Mouse (Mus musculus) neural tube, embryonic 12.5 days (tissue): ENCODE measurements around the gene Sox11. TPM values are rescaled to one million over a fixed set of nuclear protein-coding genes. Genes with fewer than 3 reads are reported as not detected.
A peak's percentile ranks its signal among the peaks of the same experiment; 100 is the strongest.

Experiments
- ATAC-seq: fragments of 200-750 bp; cut with Nextera tagmentation; 2 replicates; pipeline ENCODE4 v1.8.0; 2017; ENCODE audit warnings: low read depth, mild to moderate bottlenecking, moderate TSS enrichment, moderate library complexity; ENCODE audit not compliant: low FRiP score
- H3K27ac ChIP-seq: fragments of 300-500 bp; sonication (generic); 2 replicates; pipeline ENCODE4 v1.5.1; 2016
- H3K27me3 ChIP-seq: fragments of 300-500 bp; sonication (generic); replicated peaks from 2 replicates; pipeline ENCODE4 v1.6.1; 2016; ENCODE audit warnings: mild to moderate bottlenecking
- H3K36me3 ChIP-seq: fragments of 300-500 bp; sonication (generic); 2 replicates; pipeline ENCODE4 v1.6.1; 2016; ENCODE audit warnings: mild to moderate bottlenecking
- H3K4me1 ChIP-seq: fragments of 300-500 bp; sonication (generic); 2 replicates; pipeline ENCODE4 v1.6.1; 2016
- H3K4me2 ChIP-seq: fragments of 300-500 bp; sonication (generic); replicated peaks from 2 replicates; pipeline ENCODE4 v1.6.1; 2016; ENCODE audit warnings: mild to moderate bottlenecking
- H3K4me3 ChIP-seq: fragments of 300-500 bp; sonication (generic); 2 replicates; pipeline ENCODE4 v1.5.1; 2016
- H3K9ac ChIP-seq: fragments of 300-500 bp; sonication (generic); 2 replicates; pipeline ENCODE4 v1.6.1; 2016; ENCODE audit warnings: mild to moderate bottlenecking
- H3K9me3 ChIP-seq: fragments of 300-500 bp; sonication (generic); 2 replicates; pipeline ENCODE4 v1.6.1; 2016; ENCODE audit warnings: mild to moderate bottlenecking
- WGBS: fragments of 180-500 bp; shearing (Covaris S2); methylation state at CpG from one replicate; pipeline ENCODE4 v1.1.7; 2016; 5-methylcytosine and 5-hydroxymethylcytosine counted together
- polyA plus RNA-seq: library from polyadenylated mRNA; unstranded; fragments of >200 nt; fragmentation: Nextera tagmentation; extraction: Ambion mirVana; gene quantifications from 2 replicates; pipeline ENCODE4 v1.2.1, GENCODE M21; 2016

Sox11 gene
- polyA plus RNA-seq, 1 experiment from 2014 or later, result 584 TPM

DNA sequence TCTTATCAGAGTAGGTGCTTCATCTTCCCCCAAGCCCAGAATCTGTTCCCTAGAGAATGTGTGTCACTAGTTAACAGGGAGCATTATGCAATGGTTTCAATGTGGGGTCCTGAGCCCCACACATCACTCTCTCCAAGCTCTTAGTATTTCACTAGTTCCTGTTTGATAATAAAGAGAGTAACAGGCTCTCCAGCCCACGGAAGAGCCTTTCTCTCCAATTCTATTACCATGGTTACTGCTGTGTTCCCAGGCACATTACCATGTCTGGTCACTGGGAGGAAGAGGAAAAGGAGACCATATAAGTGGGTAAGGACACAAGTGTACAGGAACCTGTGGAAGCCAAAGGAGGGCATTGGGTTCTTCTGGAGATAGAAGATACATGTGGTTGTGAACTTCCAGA, 19.0 kb downstream of the Sox11 start:
- no peak for ATAC-seq

DNA sequence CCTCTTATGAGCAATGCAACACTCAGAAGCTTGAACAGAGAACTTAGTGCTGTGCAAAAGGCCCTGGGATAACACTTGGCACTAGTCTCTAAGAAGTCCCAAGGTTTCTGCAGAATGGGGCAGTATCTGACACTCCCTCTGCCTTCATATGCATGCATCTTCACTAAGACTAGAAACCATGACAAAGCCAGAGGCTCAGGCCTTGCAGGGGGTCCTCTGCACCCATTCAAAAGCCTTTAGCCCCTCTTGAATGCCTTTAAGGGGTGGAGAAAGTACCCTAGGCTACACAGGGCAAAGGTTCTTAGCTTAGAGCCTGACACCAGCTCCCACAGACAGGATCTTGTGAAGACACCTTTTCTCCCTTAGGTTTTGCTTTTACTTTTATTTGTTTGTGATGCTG, 21.7 kb downstream of the Sox11 start:
- Histone ChIP-seq H3K4me3 (no peak overlapping the region), H3K27me3 (no peaks in the 10 kb centered on the region), H3K27ac (no peak overlapping the region), H3K36me3 (no peaks in the 10 kb centered on the region), H3K4me2 (no peak overlapping the region), H3K9me3 (no peaks in the 10 kb centered on the region), H3K4me1 (no peaks in the 10 kb centered on the region), H3K9ac (no peak overlapping the region)
- no peak for ATAC-seq

More for the DNA sequence above, 19.0 kb downstream of the Sox11 start:
- H3K9ac ChIP-seq, result no peak overlapping the region
- WGBS, result 63% methylated on average over 1 of the region's 1 CpGs
- no peak overlapping the region for H3K4me2 ChIP-seq
- no peak overlapping the region for H3K4me3 ChIP-seq
- H3K4me1 ChIP-seq, result no peaks in the 10 kb centered on the region
- no peaks in the 10 kb centered on the region for H3K9me3 ChIP-seq
- H3K27ac ChIP-seq, result no peak overlapping the region
- H3K36me3 ChIP-seq, result no peaks in the 10 kb centered on the region
- H3K27me3 ChIP-seq, result no peaks in the 10 kb centered on the region

DNA sequence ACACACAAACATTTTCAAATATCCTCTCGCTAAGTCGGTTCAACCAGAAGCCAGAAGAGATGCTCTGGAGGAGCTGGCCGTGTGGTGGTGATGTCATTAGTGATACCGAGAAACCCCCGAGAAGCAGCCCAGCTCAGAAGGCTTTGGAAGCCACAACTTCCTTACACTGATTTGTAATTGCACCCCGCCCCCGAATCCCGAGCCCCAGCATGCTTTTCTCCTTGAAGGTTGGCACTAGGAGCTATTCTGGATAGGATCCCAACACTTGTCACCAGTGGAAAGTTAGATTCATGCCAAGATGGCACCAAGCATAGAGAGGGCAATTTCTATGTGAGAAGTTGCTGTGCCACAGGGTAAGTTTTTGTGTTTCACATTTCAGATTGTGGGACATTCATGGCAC, 29.4 kb downstream of the Sox11 start:
- no peak for ATAC-seq
- H3K9ac ChIP-seq, result no peak overlapping the region
- H3K9me3 ChIP-seq, result no peaks in the 10 kb centered on the region
- peaks cover 20% of the 10 kb centered on the region for H3K4me1 ChIP-seq
- no peaks in the 10 kb centered on the region for H3K27me3 ChIP-seq
- WGBS, result 85% methylated on average over 8 of the region's 8 CpGs
- H3K36me3 ChIP-seq, result no peaks in the 10 kb centered on the region
- H3K4me2 ChIP-seq, result no peak overlapping the region
- H3K27ac ChIP-seq, result no peak overlapping the region
- H3K4me3 ChIP-seq, result no peak overlapping the region

DNA sequence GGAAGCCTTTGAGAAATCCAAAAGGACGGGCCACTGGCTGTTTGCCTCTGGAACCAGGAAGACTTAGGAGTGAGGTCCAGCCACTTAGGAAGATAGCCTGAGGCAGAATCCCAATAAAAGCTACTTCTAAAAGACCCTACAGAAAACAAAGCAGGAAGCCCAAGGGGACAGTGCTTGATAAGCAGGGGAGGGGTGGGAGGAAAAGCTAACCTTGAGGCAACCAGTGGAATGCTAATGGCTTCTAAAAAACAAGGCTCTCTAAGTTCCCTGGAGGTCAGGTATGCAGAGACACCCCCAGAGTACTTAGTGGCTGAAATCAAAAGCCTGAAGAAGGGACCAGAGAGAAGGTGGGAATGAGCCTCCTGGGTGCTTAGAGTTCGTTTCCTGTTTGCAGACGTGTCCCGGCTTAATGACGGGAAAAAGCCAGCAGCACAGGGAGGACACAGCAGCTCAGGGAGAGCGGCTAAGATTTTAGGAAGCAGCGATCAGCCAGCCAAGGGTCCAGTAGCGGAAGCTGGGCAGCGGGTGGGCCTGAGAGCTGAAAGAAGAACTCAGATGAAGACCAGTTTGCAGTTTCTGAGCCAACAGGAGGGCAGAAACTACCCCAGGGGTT, 30.4 kb downstream of the Sox11 start:
- no peaks in the 10 kb centered on the region for H3K27me3 ChIP-seq
- no peaks in the 10 kb centered on the region for H3K9me3 ChIP-seq
- H3K27ac ChIP-seq, result no peak overlapping the region
- WGBS, result 21% methylated on average over 9 of the region's 9 CpGs
- no peak overlapping the region for H3K9ac ChIP-seq
- H3K36me3 ChIP-seq, result no peaks in the 10 kb centered on the region
- ATAC-seq, result no peak
- 0 out of 2 replicates have a peak overlapping the region, but pooled peaks have one; percentile 12 for H3K4me2 ChIP-seq
- H3K4me3 ChIP-seq, result no peak overlapping the region
- peaks cover 20% of the 10 kb centered on the region for H3K4me1 ChIP-seq

DNA sequence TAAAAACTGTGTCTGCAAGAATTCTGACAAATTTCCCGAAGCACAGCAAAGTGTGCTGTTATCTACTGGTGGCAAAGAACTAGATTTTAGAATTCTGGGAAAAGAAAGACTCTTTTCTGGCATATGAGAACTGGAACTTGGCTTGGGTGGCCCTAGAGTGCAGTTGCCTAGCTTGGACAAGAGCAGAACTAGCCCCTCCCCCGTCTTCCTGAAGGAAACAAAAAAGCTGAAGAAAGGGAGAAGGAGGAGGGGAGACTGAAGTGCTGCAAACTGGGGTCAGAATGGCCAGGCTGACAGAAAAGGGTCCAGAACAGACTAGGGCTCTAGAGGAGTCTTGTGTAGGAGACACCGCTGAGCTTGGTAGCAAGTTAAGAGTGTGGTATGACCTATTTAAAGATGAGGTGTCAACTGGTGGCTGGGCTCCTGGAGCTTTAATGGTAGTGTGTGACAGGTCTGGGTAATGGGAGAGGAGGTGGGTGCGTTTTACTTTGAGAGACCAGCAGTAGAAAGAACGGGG, 31.0 kb downstream of the Sox11 start:
- 28% methylated on average over 5 of the region's 5 CpGs for WGBS
- Histone ChIP-seq H3K4me2 (no peak overlapping the region), H3K36me3 (no peaks in the 10 kb centered on the region), H3K27me3 (no peaks in the 10 kb centered on the region), H3K4me3 (no peak overlapping the region), H3K4me1 (peaks cover 20% of the 10 kb centered on the region), H3K9ac (no peak overlapping the region), H3K9me3 (no peaks in the 10 kb centered on the region), H3K27ac (no peak overlapping the region)
- ATAC-seq, result no peak

DNA sequence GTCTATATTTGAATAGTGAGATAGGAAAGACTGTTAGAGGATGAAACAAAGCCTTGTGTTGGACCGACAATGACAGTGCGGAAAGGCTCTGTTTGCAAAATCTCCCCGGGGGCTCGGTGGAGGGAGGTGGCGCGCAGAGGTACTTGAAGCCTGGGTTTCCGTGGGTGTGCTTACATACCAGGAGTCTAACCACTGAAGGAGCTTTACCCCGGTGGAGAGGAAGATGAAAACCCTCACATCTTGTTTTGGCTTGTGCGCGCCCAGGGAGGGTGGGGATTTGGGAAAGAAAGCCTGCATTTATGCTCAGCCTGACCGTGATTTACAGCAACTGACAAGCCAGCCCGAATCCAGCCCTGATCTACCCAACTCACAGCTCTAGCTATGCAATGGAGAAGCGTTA, 31.7 kb downstream of the Sox11 start:
- WGBS, result 74% methylated on average over 13 of the region's 13 CpGs
- no peaks in the 10 kb centered on the region for H3K9me3 ChIP-seq
- ATAC-seq, result no peak
- H3K4me2 ChIP-seq, result no peak overlapping the region
- no peak overlapping the region for H3K4me3 ChIP-seq
- no peak overlapping the region for H3K9ac ChIP-seq
- H3K4me1 ChIP-seq, result peaks cover 20% of the 10 kb centered on the region
- H3K36me3 ChIP-seq, result no peaks in the 10 kb centered on the region
- H3K27ac ChIP-seq, result no peak overlapping the region
- H3K27me3 ChIP-seq, result no peaks in the 10 kb centered on the region

DNA sequence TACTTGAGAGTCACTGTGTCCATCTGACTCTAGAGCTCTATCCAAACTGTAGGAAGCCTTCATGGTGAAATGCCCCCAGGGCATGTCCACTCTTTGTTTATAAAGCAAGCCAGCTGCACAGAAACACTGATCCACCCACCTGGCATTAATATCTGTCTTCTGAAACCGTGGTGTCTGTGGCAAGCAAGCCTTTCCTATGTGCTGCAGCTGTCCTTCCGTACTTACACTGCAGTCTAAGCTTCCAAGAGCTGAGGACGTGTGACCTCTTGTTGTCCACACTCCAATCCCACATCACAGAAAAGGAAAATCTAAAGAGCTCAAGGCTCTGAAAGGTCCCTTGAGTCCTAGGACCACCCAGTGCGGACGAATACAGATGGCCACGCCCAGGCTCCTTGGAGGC, 32.4 kb downstream of the Sox11 start:
- H3K4me2 ChIP-seq, result no peak overlapping the region
- no peaks in the 10 kb centered on the region for H3K9me3 ChIP-seq
- H3K4me3 ChIP-seq, result no peak overlapping the region
- no peaks in the 10 kb centered on the region for H3K27me3 ChIP-seq
- no peak overlapping the region for H3K9ac ChIP-seq
- peaks cover 20% of the 10 kb centered on the region for H3K4me1 ChIP-seq
- H3K27ac ChIP-seq, result no peak overlapping the region
- H3K36me3 ChIP-seq, result no peaks in the 10 kb centered on the region
- no peak for ATAC-seq
- 86% methylated on average over 6 of the region's 6 CpGs for WGBS

DNA sequence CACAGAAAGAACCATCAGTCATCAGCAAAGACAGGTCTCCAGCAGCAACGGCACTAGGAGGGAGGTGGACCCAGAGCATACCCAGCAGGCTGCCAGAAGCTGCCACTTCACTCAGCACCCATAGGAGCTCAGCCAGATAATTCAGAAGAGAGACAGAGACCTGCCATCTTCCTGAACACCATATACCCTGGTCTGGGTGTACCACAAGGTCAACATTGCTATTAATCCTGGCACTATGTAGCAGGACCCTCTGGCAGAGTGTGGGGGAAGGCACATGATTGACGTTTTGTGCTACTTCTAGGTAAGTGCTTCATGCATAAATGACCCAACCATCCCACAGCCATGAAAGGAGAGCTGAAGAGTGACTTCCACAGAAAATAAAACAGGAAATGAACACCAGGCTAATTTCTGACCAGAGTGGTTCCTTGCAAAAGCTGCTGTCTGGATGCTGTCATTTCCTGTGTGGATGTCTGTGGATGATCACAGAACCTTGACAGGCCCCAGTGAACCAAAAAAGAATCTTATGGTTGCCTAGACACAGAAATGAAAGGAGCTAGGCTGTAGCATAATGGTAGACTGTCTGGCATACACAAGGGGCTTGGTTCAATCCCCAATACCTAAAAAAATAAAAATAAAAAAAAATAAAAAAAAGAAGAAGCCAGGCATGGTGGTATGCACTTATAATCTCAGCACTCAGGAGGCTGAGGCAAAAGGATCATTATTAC, 37.5 kb downstream of the Sox11 start:
- Histone ChIP-seq H3K27me3 (no peaks in the 10 kb centered on the region), H3K4me1 (peaks cover 6% of the 10 kb centered on the region; the same call in 1 of the 2 replicates), H3K4me2 (no peak overlapping the region), H3K27ac (no peak overlapping the region), H3K9ac (no peak overlapping the region), H3K4me3 (no peak overlapping the region), H3K36me3 (no peaks in the 10 kb centered on the region), H3K9me3 (no peaks in the 10 kb centered on the region)
- 45% methylated on average over 2 of the region's 2 CpGs for WGBS
- ATAC-seq, result no peak

DNA sequence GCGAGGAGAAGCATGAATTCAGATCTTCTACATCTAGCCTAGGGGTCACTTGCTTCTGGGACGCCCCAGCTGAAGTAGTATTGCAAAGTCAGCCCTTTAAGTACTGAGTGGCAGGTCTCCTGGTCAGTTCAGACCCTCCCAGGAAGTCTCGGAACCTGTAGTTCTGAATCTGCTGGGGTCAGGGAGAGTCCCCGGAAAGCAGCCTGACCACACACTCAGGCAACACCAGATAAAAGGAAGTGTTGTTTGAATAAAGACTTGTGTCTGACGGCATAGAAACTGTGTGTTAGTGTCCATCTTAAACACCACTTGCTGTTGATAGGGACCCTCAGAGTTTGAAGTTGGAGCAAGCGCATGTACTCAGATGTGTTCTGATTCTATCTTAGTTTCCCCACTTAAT, 39.2 kb downstream of the Sox11 start:
- Histone ChIP-seq H3K4me3 (no peak overlapping the region), H3K27ac (no peak overlapping the region), H3K36me3 (no peaks in the 10 kb centered on the region), H3K9ac (no peak overlapping the region), H3K9me3 (no peaks in the 10 kb centered on the region), H3K27me3 (no peaks in the 10 kb centered on the region), H3K4me2 (no peak overlapping the region), H3K4me1 (peaks cover 6% of the 10 kb centered on the region; the same call in 1 of the 2 replicates)
- WGBS, result 81% methylated on average over 6 of the region's 6 CpGs
- no peak for ATAC-seq

DNA sequence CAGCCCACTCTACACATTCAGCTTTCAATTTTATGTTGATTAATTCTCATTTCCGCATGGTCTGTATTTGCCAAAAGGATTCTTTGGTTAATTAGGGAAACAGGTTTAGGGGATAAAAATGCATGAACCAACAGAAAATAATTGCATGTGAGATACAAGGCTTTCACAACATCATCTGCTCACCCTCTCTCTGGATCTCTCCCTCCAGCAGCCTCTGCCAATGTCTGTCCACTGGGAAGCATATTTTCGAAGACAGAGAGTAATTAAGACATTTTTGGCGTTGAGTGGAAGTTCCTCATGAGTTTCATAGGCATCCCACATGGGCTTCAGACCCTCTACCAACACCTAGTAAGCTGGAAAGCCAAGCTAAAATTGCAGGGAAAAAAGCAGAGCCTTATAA, 43.7 kb downstream of the Sox11 start:
- H3K27ac ChIP-seq, result no peak overlapping the region
- H3K4me1 ChIP-seq, result peaks cover 3% of the 10 kb centered on the region
- no peak overlapping the region for H3K9ac ChIP-seq
- ATAC-seq, result no peak
- WGBS, result 83% methylated on average over 3 of the region's 3 CpGs
- no peaks in the 10 kb centered on the region for H3K9me3 ChIP-seq
- H3K4me3 ChIP-seq, result no peak overlapping the region
- no peak overlapping the region for H3K4me2 ChIP-seq
- no peaks in the 10 kb centered on the region for H3K36me3 ChIP-seq
- H3K27me3 ChIP-seq, result no peaks in the 10 kb centered on the region

DNA sequence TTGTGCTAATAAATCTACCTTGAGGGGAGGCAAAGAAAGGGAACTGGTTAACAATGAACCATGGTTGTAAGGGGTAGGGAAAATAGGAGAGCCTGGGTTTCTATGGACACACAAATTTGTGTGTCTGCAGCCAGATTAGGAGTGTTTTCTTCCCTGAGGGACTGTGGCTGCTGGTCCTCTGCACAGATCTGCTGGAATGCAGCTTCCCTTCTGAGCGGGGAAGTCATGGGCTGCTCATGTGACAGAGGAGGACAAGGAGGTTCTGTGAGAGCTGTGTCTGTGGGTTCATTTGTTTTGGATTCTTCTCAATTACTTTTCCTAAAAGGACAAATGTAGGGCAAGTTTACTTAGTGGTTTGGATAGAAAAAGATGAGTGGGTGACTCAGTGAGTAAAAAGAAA, 48.2 kb downstream of the Sox11 start:
- Histone ChIP-seq H3K4me2 (no peak overlapping the region), H3K4me1 (peaks cover 10% of the 10 kb centered on the region), H3K36me3 (no peaks in the 10 kb centered on the region), H3K9me3 (no peaks in the 10 kb centered on the region), H3K9ac (no peak overlapping the region), H3K27ac (no peak overlapping the region), H3K27me3 (no peaks in the 10 kb centered on the region), H3K4me3 (no peak overlapping the region)
- ATAC-seq, result no peak
- 21% methylated on average over 1 of the region's 1 CpGs for WGBS

DNA sequence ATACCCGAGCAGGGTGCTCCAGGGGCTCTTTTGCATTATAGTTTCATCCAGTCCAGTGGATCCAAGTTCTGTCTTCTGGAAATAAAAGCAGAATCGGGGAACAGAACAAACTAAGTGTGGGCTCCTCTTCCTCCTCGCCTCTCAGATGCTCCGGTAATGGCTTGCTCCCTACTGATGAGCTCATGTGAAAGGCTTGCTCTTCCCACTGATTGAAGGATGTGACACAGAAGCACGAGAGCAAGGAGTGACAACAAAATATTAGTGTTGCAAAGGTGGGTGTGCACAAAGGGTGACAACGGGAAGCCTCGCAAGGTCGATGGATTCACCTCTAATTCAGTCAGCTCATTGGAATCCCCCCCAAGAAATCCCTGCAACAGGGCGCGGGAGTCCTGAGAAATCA, 48.6 kb downstream of the Sox11 start:
- H3K27me3 ChIP-seq, result no peaks in the 10 kb centered on the region
- H3K4me1 ChIP-seq, result peaks cover 10% of the 10 kb centered on the region
- no peak overlapping the region for H3K4me2 ChIP-seq
- WGBS, result 53% methylated on average over 10 of the region's 10 CpGs
- H3K27ac ChIP-seq, result no peak overlapping the region
- no peaks in the 10 kb centered on the region for H3K36me3 ChIP-seq
- no peaks in the 10 kb centered on the region for H3K9me3 ChIP-seq
- H3K4me3 ChIP-seq, result no peak overlapping the region
- no peak overlapping the region for H3K9ac ChIP-seq
- no peak for ATAC-seq

DNA sequence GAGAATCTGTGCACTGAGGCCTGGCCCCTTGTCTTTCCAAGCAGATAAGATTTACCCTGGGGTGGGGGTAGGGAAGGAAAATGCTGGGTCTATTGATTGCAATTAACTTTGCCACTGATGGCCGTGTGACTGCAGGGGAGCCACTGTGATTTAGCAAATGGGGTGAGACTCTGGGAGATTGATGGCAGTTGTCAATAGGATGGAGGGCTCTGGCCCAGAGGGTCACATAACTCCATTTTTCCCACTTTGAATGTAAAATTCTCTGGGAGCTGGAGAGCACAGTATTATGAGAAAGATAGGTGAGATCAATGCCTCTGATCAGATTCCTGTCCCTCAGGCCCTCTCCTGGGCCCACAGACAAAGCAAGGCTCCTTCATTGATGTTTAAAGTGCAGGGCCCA, 49.2 kb downstream of the Sox11 start:
- H3K9ac ChIP-seq, result no peak overlapping the region
- H3K27me3 ChIP-seq, result no peaks in the 10 kb centered on the region
- peaks cover 10% of the 10 kb centered on the region for H3K4me1 ChIP-seq
- no peak overlapping the region for H3K4me2 ChIP-seq
- H3K9me3 ChIP-seq, result no peaks in the 10 kb centered on the region
- no peak overlapping the region for H3K27ac ChIP-seq
- ATAC-seq, result no peak
- H3K36me3 ChIP-seq, result no peaks in the 10 kb centered on the region
- H3K4me3 ChIP-seq, result no peak overlapping the region
- 10% methylated on average over 1 of the region's 1 CpGs for WGBS
